Mouse (Mus musculus): ENCODE measurements around the gene Rfx2.

GRCm38 (mm10) chr17:56728117-56728516 is 102.7 kb downstream of the Rfx2 start:
- TF ChIP-seq CTCF (IDR thresholded peaks at IDR 0.05; ENCODE audit: low read depth) (no peak), EP300 (IDR thresholded peaks at IDR 0.05; ENCODE audit: low read depth) (no peak)
